Mouse (Mus musculus) telencephalon, adult 2 months (tissue): Measurements from ENCODE around the gene 1110004F10Rik.

Experiments
- DNase-seq: peaks from one replicate; pipeline ENCODE4 v3.0.0-alpha.2; 2011; ENCODE audit warnings: low read depth, low spot score

The 1110004F10Rik gene

DNA sequence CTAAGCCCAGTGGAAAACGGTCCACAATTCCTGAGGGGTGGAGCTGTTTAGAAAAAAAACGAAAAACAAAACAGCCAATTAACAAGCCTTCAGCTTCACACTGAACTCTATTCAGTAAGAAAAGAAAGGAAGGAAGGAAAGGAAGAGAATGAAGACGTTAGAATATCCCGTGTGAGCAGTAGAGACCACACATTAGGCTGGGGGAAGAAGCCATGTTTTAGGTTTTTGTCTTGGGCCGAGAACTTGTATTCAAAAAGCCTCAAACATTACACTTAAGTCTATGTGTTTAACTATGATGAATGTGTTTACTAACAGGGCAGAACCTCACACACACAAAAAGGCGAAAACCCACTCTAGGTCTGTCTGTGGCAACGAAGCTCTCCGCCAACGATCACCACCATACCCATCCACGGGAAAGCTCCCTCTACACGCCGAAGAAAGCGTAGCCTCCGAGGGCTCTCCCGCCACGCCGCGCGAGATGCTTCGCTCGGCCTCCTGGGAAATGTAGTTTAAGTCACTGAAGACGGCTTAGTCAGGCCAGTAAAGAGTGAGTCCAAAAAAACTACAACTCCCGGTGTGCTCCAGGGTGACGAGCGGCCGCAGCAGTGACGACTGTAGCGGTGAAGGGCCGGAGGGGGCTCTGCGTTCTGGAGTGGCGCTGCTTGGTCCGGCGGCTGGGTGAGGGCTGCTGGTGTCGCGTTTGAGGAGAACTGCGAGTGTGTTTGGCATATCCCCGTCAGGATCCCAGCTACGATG is 53.7 kb downstream of the 1110004F10Rik start:
- DNase-seq: peak; percentile 97

DNA sequence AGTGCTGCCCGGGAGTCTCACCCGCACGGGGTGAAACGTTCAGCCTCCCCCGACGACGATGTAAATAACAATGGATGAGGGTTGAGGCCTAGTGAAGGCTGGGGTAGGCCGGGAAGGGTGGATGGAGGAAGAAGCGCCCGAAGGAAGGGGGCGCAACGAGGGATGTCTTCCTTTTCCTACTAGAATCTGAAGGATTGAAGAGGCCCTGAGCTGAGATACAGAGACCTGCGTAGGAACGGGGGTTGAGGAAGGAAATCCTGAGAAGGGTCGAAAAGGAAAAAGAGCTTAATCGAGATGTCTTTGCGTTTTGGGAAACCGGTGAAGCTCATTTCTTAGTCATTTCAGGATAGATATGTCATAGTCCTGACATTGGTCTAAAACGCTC is 54.3 kb downstream of the 1110004F10Rik start:
- DNase-seq: no peak

DNA sequence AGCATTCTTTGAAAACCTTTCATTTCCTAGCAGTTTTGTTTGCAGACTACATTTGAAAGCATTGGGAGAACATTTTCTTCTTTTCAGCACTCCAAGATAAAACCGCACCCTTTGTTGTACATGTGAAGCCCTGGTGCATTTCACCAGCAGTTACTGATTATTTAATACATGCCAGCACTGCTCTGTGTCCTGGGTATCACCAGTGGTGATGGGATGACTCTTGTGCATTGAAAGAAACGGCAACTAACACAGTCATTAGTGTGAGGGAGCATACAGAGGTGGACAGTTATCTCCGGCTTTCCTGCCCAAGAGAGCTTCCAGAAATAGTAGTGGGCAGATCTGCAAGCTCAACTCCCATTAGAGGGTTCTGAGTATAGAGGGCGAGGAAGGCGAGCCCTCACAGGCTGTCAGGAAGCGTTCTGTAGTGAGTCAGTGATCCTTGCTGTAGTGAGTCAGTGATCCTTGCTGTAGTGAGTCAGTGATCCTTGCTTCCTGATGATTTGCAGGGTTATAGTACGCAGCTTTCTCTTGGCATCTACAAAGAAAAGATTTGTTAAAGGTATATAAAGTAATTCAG is 60.8 kb downstream of the 1110004F10Rik start:
- no peak for DNase-seq

DNA sequence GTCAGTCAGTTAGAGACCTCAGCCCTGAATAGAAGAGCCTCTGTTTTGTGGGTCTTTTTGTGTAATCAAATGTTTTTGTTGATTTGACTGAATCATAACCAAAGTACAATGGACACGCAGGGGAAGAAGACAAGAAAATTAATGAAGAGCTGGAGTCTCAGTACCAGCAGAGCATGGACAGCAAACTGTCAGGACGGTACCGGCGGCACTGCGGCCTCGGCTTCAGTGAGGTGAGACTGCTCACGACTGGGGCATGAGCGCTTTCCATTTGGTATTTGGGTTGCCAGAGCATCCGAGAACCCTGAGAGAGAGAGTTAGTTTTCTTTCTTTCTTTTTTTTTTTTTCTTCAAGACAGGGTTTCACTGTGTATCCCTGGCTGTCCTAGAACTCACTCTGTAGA is 63.9 kb downstream of the 1110004F10Rik start:
- no peak for DNase-seq

GRCm38 (mm10) chr7:116110661-116111060 is 71.5 kb downstream of the 1110004F10Rik start:
- no peak for DNase-seq

- no peak for DNase-seq
These were observed 72.3 kb downstream of the 1110004F10Rik start for GRCm38 (mm10) chr7:116111546-116111945.

DNA sequence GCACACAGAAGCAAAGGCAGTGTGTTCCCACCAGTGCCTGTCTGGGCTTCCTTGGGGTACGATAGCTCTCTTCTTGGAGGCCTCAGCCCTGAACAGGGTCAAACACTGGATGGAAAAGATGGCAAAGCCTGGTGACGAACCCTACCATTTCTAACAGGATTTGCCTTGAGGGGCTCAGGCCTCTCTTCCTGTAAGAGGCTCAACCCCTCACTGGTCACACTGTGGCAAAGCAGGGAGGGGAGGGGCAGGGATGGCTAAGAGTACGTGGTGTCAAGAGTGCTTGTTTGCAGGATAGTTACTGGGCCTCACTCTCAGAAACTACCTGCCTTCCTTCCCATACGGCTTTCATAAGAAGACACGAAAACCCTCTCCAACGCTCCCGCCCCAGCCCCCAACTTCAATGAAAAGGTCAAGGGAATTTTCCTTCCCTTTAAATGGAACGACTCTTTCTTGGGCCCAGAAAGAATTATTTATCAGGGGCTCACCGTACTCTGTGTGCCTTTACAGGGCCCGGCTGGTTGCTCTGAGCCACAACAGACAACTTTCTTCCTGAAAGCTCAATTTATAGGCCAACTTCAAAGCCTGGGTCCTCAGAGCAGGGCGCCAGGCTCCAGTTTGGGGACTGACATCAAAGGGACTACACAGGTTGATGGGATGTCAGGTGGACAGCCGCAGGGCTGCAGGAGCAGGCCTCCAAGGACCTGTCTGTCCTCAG is 76.2 kb downstream of the 1110004F10Rik start:
- no peak for DNase-seq

GRCm38 (mm10) chr7:116115991-116116390 is 76.8 kb downstream of the 1110004F10Rik start:
- DNase-seq: no peak

DNA sequence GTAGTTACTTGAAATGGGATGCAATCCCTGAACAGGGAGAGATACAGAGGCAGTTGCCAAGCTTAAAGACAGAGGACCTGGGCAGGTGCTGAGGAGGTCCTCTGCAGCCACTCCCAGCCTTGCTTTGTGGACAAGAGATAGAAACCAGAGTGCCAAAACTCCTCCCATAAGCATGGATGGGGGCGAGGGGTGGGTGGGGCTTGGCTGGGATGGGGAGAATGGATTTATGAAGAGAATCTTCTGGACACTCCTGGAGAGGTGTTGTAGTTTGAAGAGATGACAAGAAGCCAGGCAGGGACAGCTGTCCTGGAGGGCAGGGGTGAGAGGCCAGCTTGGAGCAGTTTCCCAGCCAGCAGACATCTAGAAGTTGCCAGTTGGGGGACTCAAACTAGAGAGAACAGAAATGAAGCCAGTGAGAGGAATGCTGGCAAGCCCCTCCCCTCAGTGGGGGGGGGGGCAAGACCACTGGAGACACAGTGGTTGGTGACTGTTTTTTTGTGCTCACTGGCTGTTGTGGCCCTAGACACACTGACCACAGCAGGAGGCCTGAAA is 80.2 kb downstream of the 1110004F10Rik start:
- no peak for DNase-seq

DNA sequence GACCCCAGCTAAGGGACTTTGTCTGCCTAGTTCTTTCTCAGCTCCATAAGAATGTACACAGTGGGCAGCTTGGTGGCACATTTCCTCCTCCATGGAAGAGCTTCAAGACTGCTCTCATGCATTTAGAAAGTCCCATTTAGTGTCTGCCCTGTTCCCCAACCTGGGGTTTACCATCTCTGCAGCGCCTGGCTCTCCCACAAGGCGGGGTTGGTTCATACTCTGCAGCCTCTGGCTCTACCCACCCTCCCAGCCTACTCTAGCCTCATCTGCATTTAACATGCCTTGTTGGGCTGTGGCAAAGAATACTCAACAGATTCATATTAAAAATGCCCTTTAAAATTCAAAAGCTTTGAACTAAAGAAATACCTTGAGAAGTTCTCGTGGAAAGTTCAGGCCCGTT is 81.5 kb downstream of the 1110004F10Rik start:
- no peak for DNase-seq

DNA sequence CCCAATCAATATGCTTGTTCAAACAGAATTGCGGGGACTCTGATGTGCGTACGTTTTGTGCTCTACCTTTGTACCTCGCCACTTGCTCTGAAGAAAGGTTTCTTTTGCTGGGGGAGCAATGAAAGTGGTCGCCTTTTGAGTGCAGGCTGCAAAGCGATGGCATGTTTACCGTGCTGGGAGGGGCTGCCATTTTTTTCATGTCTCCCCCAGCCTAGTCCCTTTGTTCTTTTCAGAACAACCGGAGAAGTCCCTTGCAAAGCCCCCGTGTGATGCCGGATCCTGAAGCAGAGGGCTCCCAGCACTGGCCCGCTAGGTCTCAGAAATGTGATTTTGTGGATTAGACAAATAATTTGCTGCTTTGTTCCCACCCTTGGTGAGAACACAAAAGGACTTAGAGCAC is 82.0 kb downstream of the 1110004F10Rik start:
- DNase-seq: no peak

- no peak for DNase-seq
These were observed 83.9 kb downstream of the 1110004F10Rik start for GRCm38 (mm10) chr7:116122981-116123596.

DNA sequence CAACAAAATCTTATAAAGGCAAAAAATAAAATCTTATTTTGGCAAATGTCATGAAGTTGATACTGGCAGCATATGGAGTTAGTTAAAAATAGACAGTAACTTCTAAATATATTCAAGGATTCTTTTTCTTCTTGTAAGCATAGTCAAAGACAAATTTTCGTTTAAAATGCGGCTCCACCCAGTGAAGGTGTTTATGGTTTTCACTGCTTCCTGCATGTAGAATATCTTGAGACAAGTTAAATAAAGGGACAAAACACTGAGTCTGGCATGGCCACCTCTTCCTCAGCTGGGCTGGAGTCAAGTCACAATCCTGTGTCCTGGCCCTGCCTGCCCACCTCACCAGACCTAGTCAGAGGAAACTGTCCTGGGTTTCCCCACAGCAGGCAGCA is 84.4 kb downstream of the 1110004F10Rik start:
- DNase-seq: peak; percentile 60

DNA sequence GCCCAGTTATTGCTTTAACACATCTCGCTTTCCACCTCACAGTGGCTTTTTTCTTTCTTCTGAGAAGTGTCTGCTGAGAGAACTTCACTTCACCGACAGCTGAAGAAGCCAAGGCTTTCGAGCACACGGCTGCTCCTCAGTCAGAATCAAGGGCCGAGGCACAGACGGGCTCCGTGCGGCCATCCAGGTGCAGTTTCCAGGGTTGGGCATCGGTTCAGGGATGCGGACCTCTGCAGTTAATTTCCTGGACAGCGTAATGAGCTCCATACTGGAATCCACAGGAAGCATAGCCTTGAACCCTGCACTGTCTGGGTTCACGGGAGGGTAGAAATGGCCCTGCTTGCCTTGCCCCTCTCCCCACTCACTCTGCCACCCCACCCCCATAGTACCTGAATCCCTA is 84.9 kb downstream of the 1110004F10Rik start:
- DNase-seq: no peak

DNA sequence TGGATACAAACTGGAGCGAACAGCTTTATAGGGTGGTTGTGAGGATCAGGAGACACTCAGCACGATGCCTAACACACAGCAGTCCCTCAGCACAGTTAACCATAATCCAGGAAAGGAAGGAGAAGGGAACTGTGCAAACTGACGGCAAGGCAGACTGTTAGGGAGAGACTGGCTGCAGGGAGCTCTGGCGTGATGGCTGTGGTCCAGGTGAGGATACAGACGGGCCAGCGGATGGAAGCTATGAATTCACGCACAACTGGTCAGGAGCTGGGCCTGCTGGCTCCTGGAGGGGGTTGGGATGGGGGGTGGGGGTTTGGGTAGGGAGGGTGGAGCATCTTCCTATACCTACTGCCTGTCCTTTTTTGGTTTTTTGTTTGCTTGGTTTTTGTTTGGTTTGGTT is 86.5 kb downstream of the 1110004F10Rik start:
- DNase-seq: no peak

DNA sequence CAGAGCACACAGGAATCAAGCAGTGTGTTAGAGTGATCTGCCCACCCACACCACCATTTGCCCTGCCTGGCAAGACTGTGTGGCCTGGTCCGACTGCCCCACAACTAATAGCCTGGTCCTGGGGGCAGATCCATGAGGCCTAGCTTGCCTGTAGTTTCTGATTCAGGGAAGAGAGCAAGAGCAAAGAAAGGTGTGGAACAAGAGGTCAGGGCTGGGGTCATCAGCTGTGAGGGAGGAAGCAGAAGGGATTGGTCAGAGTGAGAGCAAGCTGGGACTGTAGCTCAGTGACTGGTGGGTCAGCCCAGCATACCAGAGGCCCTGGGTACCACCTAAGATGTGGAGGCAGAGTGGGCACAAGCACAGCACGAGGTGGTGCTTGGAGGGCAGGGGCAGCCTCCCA is 87.9 kb downstream of the 1110004F10Rik start:
- no peak for DNase-seq

DNA sequence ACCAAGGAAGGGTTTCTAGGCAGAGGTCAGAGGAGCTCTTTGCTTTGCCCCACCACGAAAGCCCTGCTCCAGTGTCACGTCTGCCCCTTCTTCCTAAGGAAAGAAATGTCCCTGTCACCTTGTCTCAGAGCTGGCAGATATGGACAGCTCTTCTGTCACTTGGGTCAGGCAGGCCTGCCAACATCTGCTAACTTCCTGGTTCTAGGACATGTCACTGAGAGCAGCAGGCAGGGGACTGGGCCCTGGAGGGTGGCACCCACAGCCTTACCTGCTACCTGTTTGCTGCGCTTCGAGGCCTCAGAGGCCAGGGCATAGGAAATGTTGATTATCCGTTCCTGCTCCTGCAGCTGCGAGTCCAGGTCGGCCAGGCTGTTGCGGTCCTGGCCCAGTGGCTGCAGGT is 89.1 kb downstream of the 1110004F10Rik start:
- no peak for DNase-seq

- DNase-seq: no peak
These were observed 90.2 kb downstream of the 1110004F10Rik start for GRCm38 (mm10) chr7:116129374-116129773.

DNA sequence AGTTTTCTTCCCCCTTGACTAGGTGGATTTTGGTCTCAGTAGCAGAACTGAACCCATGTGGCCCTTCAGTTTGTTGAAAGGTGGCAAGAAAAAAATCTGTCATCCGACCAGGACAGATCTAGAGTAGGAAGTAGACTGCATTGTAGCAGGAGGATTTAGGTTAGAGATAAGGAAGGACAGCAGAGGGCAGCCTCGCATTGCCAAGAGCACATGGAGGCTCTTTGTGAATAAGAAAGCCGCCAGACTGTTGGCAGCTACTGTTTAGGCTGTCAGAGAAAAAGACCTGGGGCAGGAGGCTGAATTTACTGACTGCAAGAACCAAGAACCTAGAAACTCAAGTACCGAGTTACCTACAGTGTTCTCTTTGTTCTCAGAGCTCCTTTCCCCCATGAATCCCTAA is 92.2 kb downstream of the 1110004F10Rik start:
- no peak for DNase-seq

DNA sequence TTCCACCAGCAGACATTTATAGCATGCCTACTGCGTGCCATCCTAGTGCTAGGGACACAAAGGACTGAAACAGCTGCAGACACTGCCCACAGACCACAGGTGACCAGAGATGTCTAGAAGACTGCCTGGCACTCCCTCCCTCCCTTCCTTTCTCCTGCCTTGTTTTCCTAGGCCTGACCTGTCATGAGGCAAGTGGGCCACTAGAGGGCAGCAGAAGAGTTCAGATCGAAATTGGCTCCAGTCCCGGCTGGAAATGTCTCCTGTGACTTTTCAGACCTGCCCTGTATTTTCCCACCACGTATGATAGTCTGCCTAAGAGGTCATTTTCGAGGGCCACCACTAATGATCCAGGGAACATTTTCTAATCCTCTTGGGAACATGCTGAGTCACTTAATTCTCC is 92.9 kb downstream of the 1110004F10Rik start:
- DNase-seq: peak; percentile 49

- no peak for DNase-seq
These were observed 95.5 kb downstream of the 1110004F10Rik start for GRCm38 (mm10) chr7:116134413-116135292.
